8 mouse cellular contexts compared by ENCODE assay signal in the genomic region with DNA sequence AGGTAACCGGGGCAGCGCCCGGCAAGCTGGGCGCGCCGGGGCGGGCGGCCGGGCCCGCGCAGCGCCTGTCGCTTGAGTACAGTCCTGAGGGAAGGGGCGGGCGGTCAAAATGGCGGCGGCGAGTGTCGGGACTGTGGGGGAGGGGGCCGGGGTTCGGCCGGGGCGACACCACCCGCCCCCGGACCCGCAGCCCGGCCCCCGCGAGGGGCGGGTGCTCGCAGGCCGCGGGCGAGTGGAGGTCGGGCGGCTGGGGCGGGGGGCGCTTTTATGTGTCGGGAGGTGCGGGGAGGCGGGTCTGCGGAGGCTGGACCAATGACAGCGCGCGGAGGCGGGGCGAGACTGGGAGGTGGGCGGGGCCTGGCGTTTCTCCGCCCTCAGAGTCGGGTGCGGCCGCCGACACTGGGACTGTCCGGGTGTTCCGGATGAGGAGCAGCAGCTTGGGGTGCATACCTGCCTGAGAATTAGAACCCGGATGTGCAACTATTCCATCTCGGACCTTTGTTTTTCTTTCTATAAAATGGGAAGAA. TPM values are rescaled to one million over a fixed set of nuclear protein-coding genes. Genes with fewer than 3 reads are reported as not detected.
DNase-seq lines count a peak whose midpoint lies in the region; ATAC-seq and TF ChIP-seq lines count a peak whose summit lies in the region.

No protein-coding gene starts in this region.

- peak; percentile 98 to 99 for DNase-seq in B cell, adult 2 months
- peak; percentile 93 to 95 for DNase-seq in heart, adult 9 months (ENCODE audit: low spot score in 2 of 2)
- DNase-seq in limb, embryonic 14.5 days (ENCODE audit: low spot score), result peak; percentile 86
- DNase-seq in spleen, adult 2 months (ENCODE audit: low read depth in 1 of 2, low spot score in 2 of 2), result peak; percentile 78 to 96

- H3K4me1 ChIP-seq in bone marrow macrophage, adult 2 months (ENCODE audit: control insufficient read depth, insufficient read depth, low read length), result peaks cover 65% of the 10 kb centered on the region
- H3K4me1 ChIP-seq in embryonic facial prominence, embryonic 15.5 days, result peaks cover 40% of the 10 kb centered on the region
- peaks cover 26% of the 10 kb centered on the region for H3K4me1 ChIP-seq in kidney, embryonic 14.5 days (ENCODE audit: control insufficient read depth, insufficient read depth, low read length)
- peaks cover 12% of the 10 kb centered on the region; the same call in 1 of the 2 replicates for H3K4me1 ChIP-seq in limb, embryonic 14.5 days (ENCODE audit: control insufficient read depth, insufficient read depth, low read length)
- H3K4me1 ChIP-seq in midbrain, embryonic 16.5 days (ENCODE audit: control insufficient read depth, insufficient read depth, low read length), result peaks cover 34% of the 10 kb centered on the region
- peaks cover 21% of the 10 kb centered on the region for H3K4me1 ChIP-seq in spleen, adult 2 months (ENCODE audit: control insufficient read depth, insufficient read depth, insufficient read length)

- no peak for TF ChIP-seq POLR2A in bone marrow macrophage, adult 2 months (IDR thresholded peaks at IDR 0.05; ENCODE audit: borderline replicate concordance, low read depth, low read length)
- TF ChIP-seq POLR2A in limb, embryonic 14.5 days (IDR thresholded peaks at IDR 0.05; ENCODE audit: borderline replicate concordance, extremely low read depth, insufficient read depth, insufficient read length), result no peak
- peak; percentile 53 for TF ChIP-seq POLR2A in spleen, adult 2 months (IDR thresholded peaks at IDR 0.05; ENCODE audit: low read depth, low read length)

- peak overlapping the region; percentile 78 for H3K9ac ChIP-seq in embryonic facial prominence, embryonic 15.5 days
- H3K9ac ChIP-seq in kidney, embryonic 14.5 days (ENCODE audit: low read depth, low read length), result peak overlapping the region; percentile 92
- H3K9ac ChIP-seq in limb, embryonic 14.5 days (ENCODE audit: low read depth, low read length, severe bottlenecking), result peak overlapping the region; percentile 96
- peak overlapping the region; percentile 91 for H3K9ac ChIP-seq in midbrain, embryonic 16.5 days (ENCODE audit: low read depth, low read length)

- TF ChIP-seq CTCF in bone marrow macrophage, adult 2 months (IDR thresholded peaks at IDR 0.05; ENCODE audit: low read depth, low read length), result no peak
- no peak for TF ChIP-seq CTCF in spleen, adult 2 months (IDR thresholded peaks at IDR 0.05; ENCODE audit: extremely low read depth, insufficient read depth, insufficient read length, insufficient replicate concordance)

- no peaks in the 10 kb centered on the region for H3K27me3 ChIP-seq in embryonic facial prominence, embryonic 15.5 days
- no peaks in the 10 kb centered on the region for H3K27me3 ChIP-seq in kidney, embryonic 14.5 days (ENCODE audit: control insufficient read depth, insufficient read depth, low read length)
- H3K27me3 ChIP-seq in limb, embryonic 14.5 days (ENCODE audit: control insufficient read depth, insufficient read depth, low read length), result no peaks in the 10 kb centered on the region
- no peaks in the 10 kb centered on the region for H3K27me3 ChIP-seq in midbrain, embryonic 16.5 days (ENCODE audit: control insufficient read depth, insufficient read depth, low read depth, low read length)
- H3K27me3 ChIP-seq in spleen, adult 2 months (ENCODE audit: control insufficient read depth, insufficient read depth, low read length), result no peaks in the 10 kb centered on the region

- peak overlapping the region; percentile 47 for H3K4me2 ChIP-seq in embryonic facial prominence, embryonic 15.5 days (replicated peaks)
- peak overlapping the region; percentile 52 for H3K4me2 ChIP-seq in kidney, embryonic 14.5 days (replicated peaks; ENCODE audit: low read depth, low read length)
- peak overlapping the region; percentile 38 for H3K4me2 ChIP-seq in limb, embryonic 14.5 days (replicated peaks; ENCODE audit: low read depth, low read length, severe bottlenecking)
- H3K4me2 ChIP-seq in midbrain, embryonic 16.5 days (ENCODE audit: low read length), result peak overlapping the region; percentile 63

- peak overlapping the region; percentile 63 for H3K4me3 ChIP-seq in bone marrow macrophage, adult 2 months (ENCODE audit: insufficient read depth, low read length)
- peak overlapping the region; percentile 94 for H3K4me3 ChIP-seq in embryonic facial prominence, embryonic 15.5 days (replicated peaks)
- H3K4me3 ChIP-seq in kidney, embryonic 14.5 days (ENCODE audit: low read length), result peak overlapping the region; percentile 92
- peak overlapping the region; percentile 99 for H3K4me3 ChIP-seq in limb, embryonic 14.5 days (replicated peaks; ENCODE audit: low read length)
- peak overlapping the region; percentile 97 for H3K4me3 ChIP-seq in midbrain, embryonic 16.5 days (ENCODE audit: low read depth, low read length)
- H3K4me3 ChIP-seq in spleen, adult 2 months (ENCODE audit: extremely low read depth, insufficient read depth, insufficient read length), result peak overlapping the region; percentile 73

- peak overlapping the region; percentile 71 for H3K27ac ChIP-seq in bone marrow macrophage, adult 2 months (ENCODE audit: insufficient read depth, low read depth, low read length)
- H3K27ac ChIP-seq in embryonic facial prominence, embryonic 15.5 days (replicated peaks), result peak overlapping the region; percentile 97
- peak overlapping the region; percentile 99 for H3K27ac ChIP-seq in kidney, embryonic 14.5 days (ENCODE audit: low read depth, low read length)
- peak overlapping the region; percentile 98 for H3K27ac ChIP-seq in limb, embryonic 14.5 days (replicated peaks; ENCODE audit: low read depth, low read length)
- H3K27ac ChIP-seq in midbrain, embryonic 16.5 days (ENCODE audit: low read length), result peak overlapping the region; percentile 97
- H3K27ac ChIP-seq in spleen, adult 2 months (ENCODE audit: insufficient read depth, low read length), result peak overlapping the region; percentile 85

- no peaks in the 10 kb centered on the region for H3K9me3 ChIP-seq in embryonic facial prominence, embryonic 15.5 days (replicated peaks)
- H3K9me3 ChIP-seq in kidney, embryonic 14.5 days (ENCODE audit: control insufficient read depth, low read length), result no peaks in the 10 kb centered on the region
- H3K9me3 ChIP-seq in limb, embryonic 14.5 days (ENCODE audit: control insufficient read depth, low read length), result no peaks in the 10 kb centered on the region
- no peaks in the 10 kb centered on the region for H3K9me3 ChIP-seq in midbrain, embryonic 16.5 days (replicated peaks; ENCODE audit: control insufficient read depth, low read length, poor library complexity, severe bottlenecking)

- under 1% methylated on average over 56 of the region's 58 CpGs for WGBS in embryonic facial prominence, embryonic 15.5 days
- whole genome bisulfite sequencing in kidney, embryonic 14.5 days, result under 1% methylated on average over 53 of the region's 58 CpGs
- WGBS in limb, embryonic 14.5 days, result 0% methylated on average over 34 of the region's 58 CpGs
- under 1% methylated on average over 52 of the region's 58 CpGs for WGBS in midbrain, embryonic 16.5 days
- WGBS in spleen, adult 2 months, result 2% methylated on average over 53 of the region's 58 CpGs

- ATAC-seq in embryonic facial prominence, embryonic 15.5 days (ENCODE audit: insufficient number of reproducible peaks, low FRiP score, low TSS enrichment, low read depth), result peak; percentile 76
- ATAC-seq in kidney, embryonic 14.5 days (ENCODE audit: low FRiP score, low TSS enrichment), result peak; percentile 75
- ATAC-seq in limb, embryonic 14.5 days (ENCODE audit: low FRiP score, low read depth), result peak; percentile 69
- ATAC-seq in midbrain, embryonic 16.5 days, result peak; percentile 66

- no peaks in the 10 kb centered on the region for H3K36me3 ChIP-seq in embryonic facial prominence, embryonic 15.5 days
- H3K36me3 ChIP-seq in kidney, embryonic 14.5 days (ENCODE audit: control insufficient read depth, insufficient read depth, low read length), result no peaks in the 10 kb centered on the region
- H3K36me3 ChIP-seq in limb, embryonic 14.5 days (ENCODE audit: control insufficient read depth, insufficient read depth, low read length), result no peaks in the 10 kb centered on the region
- no peaks in the 10 kb centered on the region for H3K36me3 ChIP-seq in midbrain, embryonic 16.5 days (ENCODE audit: control insufficient read depth, insufficient read depth, low read length)
- no peaks in the 10 kb centered on the region for H3K36me3 ChIP-seq in spleen, adult 2 months (ENCODE audit: control insufficient read depth, insufficient read depth, low read length)

RNA-seq across cellular contexts. Expression of a gene that starts 0.5 kb away (rescaled TPM):
- 17.2 TPM in 2 replicates for polyA plus RNA-seq in bone marrow macrophage, adult 2 months (2012; ENCODE audit: insufficient read depth, insufficient read length, missing spikeins)
- 9.8 and 10.2 TPM in 2 replicates for polyA plus RNA-seq in embryonic facial prominence, embryonic 15.5 days (2015; fragmentation: Nextera tagmentation; extraction: Ambion mirVana)
- 10.4 and 13.7 TPM in 2 replicates for polyA plus RNA-seq in kidney, embryonic 14.5 days (2014; fragmentation: Nextera tagmentation; extraction: Ambion mirVana)
- polyA plus RNA-seq in limb, embryonic 14.5 days (2012; rRNA removed), result 30.4 and 39.4 TPM in 2 replicates
- 9.8 and 12.8 TPM in 2 replicates for polyA plus RNA-seq in limb, embryonic 14.5 days (2014; fragmentation: Nextera tagmentation; extraction: Ambion mirVana)
- polyA plus RNA-seq in midbrain, embryonic 16.5 days (2015; fragmentation: Nextera tagmentation; extraction: Ambion mirVana), result 11.3 and 11.7 TPM in 2 replicates
- polyA plus RNA-seq in spleen, adult 2 months (2012; rRNA removed), result 45.6 and 58.3 TPM in 2 replicates

RNA-seq across cellular contexts. Expression of a gene that starts 2.2 kb away (rescaled TPM):
- polyA plus RNA-seq in bone marrow macrophage, adult 2 months (2012; ENCODE audit: insufficient read depth, insufficient read length, missing spikeins), result 0.58 and 1.0 TPM in 2 replicates
- 1.6 and 1.7 TPM in 2 replicates for polyA plus RNA-seq in embryonic facial prominence, embryonic 15.5 days (2015; fragmentation: Nextera tagmentation; extraction: Ambion mirVana)
- polyA plus RNA-seq in kidney, embryonic 14.5 days (2014; fragmentation: Nextera tagmentation; extraction: Ambion mirVana), result 1.2 and 2.2 TPM in 2 replicates
- 2.2 and 2.6 TPM in 2 replicates for polyA plus RNA-seq in limb, embryonic 14.5 days (2012; rRNA removed)
- 2.0 and 2.1 TPM in 2 replicates for polyA plus RNA-seq in limb, embryonic 14.5 days (2014; fragmentation: Nextera tagmentation; extraction: Ambion mirVana)
- 1.2 and 1.5 TPM in 2 replicates for polyA plus RNA-seq in midbrain, embryonic 16.5 days (2015; fragmentation: Nextera tagmentation; extraction: Ambion mirVana)
- polyA plus RNA-seq in spleen, adult 2 months (2012; rRNA removed), result 0.35 and 0.43 TPM in 2 replicates

RNA-seq across cellular contexts. Expression of a gene that starts 22.3 kb away (rescaled TPM):
- polyA plus RNA-seq in bone marrow macrophage, adult 2 months (2012; ENCODE audit: insufficient read depth, insufficient read length, missing spikeins), result not detected in 2 replicates
- polyA plus RNA-seq in embryonic facial prominence, embryonic 15.5 days (2015; fragmentation: Nextera tagmentation; extraction: Ambion mirVana), result not detected in 2 replicates
- 0.33 TPM in 1 of 2 replicates, not detected in the other for polyA plus RNA-seq in kidney, embryonic 14.5 days (2014; fragmentation: Nextera tagmentation; extraction: Ambion mirVana)
- not detected in 2 replicates for polyA plus RNA-seq in limb, embryonic 14.5 days (2012; rRNA removed)
- not detected in 2 replicates for polyA plus RNA-seq in limb, embryonic 14.5 days (2014; fragmentation: Nextera tagmentation; extraction: Ambion mirVana)
- polyA plus RNA-seq in midbrain, embryonic 16.5 days (2015; fragmentation: Nextera tagmentation; extraction: Ambion mirVana), result 0.72 and 1.9 TPM in 2 replicates
- polyA plus RNA-seq in spleen, adult 2 months (2012; rRNA removed), result 3.8 and 5.3 TPM in 2 replicates

RNA-seq across cellular contexts. Expression of a gene that starts 24.7 kb away (rescaled TPM):
- polyA plus RNA-seq in bone marrow macrophage, adult 2 months (2012; ENCODE audit: insufficient read depth, insufficient read length, missing spikeins), result 0.68 and 1.7 TPM in 2 replicates
- 1.4 TPM in 2 replicates for polyA plus RNA-seq in embryonic facial prominence, embryonic 15.5 days (2015; fragmentation: Nextera tagmentation; extraction: Ambion mirVana)
- 1.4 and 1.6 TPM in 2 replicates for polyA plus RNA-seq in kidney, embryonic 14.5 days (2014; fragmentation: Nextera tagmentation; extraction: Ambion mirVana)
- polyA plus RNA-seq in limb, embryonic 14.5 days (2012; rRNA removed), result 2.1 and 2.3 TPM in 2 replicates
- 0.78 and 0.79 TPM in 2 replicates for polyA plus RNA-seq in limb, embryonic 14.5 days (2014; fragmentation: Nextera tagmentation; extraction: Ambion mirVana)
- 0.26 and 0.47 TPM in 2 replicates for polyA plus RNA-seq in midbrain, embryonic 16.5 days (2015; fragmentation: Nextera tagmentation; extraction: Ambion mirVana)
- 69.5 and 70.0 TPM in 2 replicates for polyA plus RNA-seq in spleen, adult 2 months (2012; rRNA removed)

RNA-seq across cellular contexts. Expression of a gene that starts 37.5 kb away (rescaled TPM):
- polyA plus RNA-seq in bone marrow macrophage, adult 2 months (2012; ENCODE audit: insufficient read depth, insufficient read length, missing spikeins), result 17.2 and 23.7 TPM in 2 replicates
- polyA plus RNA-seq in embryonic facial prominence, embryonic 15.5 days (2015; fragmentation: Nextera tagmentation; extraction: Ambion mirVana), result 8.0 and 9.4 TPM in 2 replicates
- 10.4 and 18.3 TPM in 2 replicates for polyA plus RNA-seq in kidney, embryonic 14.5 days (2014; fragmentation: Nextera tagmentation; extraction: Ambion mirVana)
- 79.5 and 103 TPM in 2 replicates for polyA plus RNA-seq in limb, embryonic 14.5 days (2012; rRNA removed)
- 8.7 and 11.5 TPM in 2 replicates for polyA plus RNA-seq in limb, embryonic 14.5 days (2014; fragmentation: Nextera tagmentation; extraction: Ambion mirVana)
- 20.6 and 24.7 TPM in 2 replicates for polyA plus RNA-seq in midbrain, embryonic 16.5 days (2015; fragmentation: Nextera tagmentation; extraction: Ambion mirVana)
- 64.1 and 87.6 TPM in 2 replicates for polyA plus RNA-seq in spleen, adult 2 months (2012; rRNA removed)

Comparison
In these comparisons a context has a peak if more than half of its experiments do, and no peak if none do; other contexts are left out.
1. Peak in every context shown above with its lines: DNase-seq, ATAC-seq, H3K4me3 ChIP-seq and H3K27ac ChIP-seq.